Mouse (Mus musculus): Measurements from ENCODE around the gene Wfdc6b. TPM values are rescaled to one million over a fixed set of nuclear protein-coding genes. Genes with fewer than 3 reads are reported as not detected.

Wfdc6b gene
- polyA plus RNA-seq (2012; rRNA removed), result not detected in 2 replicates

GRCm38 (mm10) chr2:164613471-164613870 lies at the start of gene Wfdc6b, which contains the start of gene Wfdc8:
Gene Wfdc6b, plus strand, starts transcription at chr2:164613522.
Gene Wfdc8, minus strand, starts transcription at chr2:164613626.

GRCm38 (mm10) chr2:164573359-164573758 lies 40.0 kb upstream of the Wfdc6b start, which contains the start of gene Spint3:
Gene Spint3, minus strand, starts transcription at chr2:164573459.

GRCm38 (mm10) chr2:164585025-164585725 lies 28.1 kb upstream of the Wfdc6b start, which contains the start of gene Wfdc6a:
Gene Wfdc6a, minus strand, starts transcription at chr2:164585447.

GRCm38 (mm10) chr2:164593494-164593893 lies 19.8 kb upstream of the Wfdc6b start, which contains the start of gene Eppin:
Gene Eppin, minus strand, starts transcription at chr2:164593594.

GRCm38 (mm10) chr2:164638696-164639095 lies 25.4 kb downstream of the Wfdc6b start, which contains the start of gene Wfdc16:
Gene Wfdc16, minus strand, starts transcription at chr2:164638796.

GRCm38 (mm10) chr2:164655858-164656257 lies 42.5 kb downstream of the Wfdc6b start, which contains the start of gene Wfdc10:
Gene Wfdc10, plus strand, starts transcription at chr2:164656046.

GRCm38 (mm10) chr2:164656483-164656882 lies 43.2 kb downstream of the Wfdc6b start, which contains the start of gene Wfdc9:
Gene Wfdc9, minus strand, starts transcription at chr2:164656583.

Other genes with a start within 250 kb of the Wfdc6b start
- 0.68 and 1.5 TPM in 2 replicates for gene Slpi, start 224.4 kb upstream of the Wfdc6b start, polyA plus RNA-seq (2012; rRNA removed)
- 0.07 and 0.17 TPM in 2 replicates for gene Rbpjl, start 210.4 kb upstream of the Wfdc6b start, polyA plus RNA-seq (2012; rRNA removed)
- 2.9 and 14.2 TPM in 2 replicates for gene Matn4, start 208.4 kb upstream of the Wfdc6b start, polyA plus RNA-seq (2012; rRNA removed)
- 7.6 and 10.2 TPM in 2 replicates for gene Sdc4, start 169.6 kb upstream of the Wfdc6b start, polyA plus RNA-seq (2012; rRNA removed)
- gene Sys1, start 156.6 kb upstream of the Wfdc6b start, polyA plus RNA-seq (2012; rRNA removed), result 38.9 and 39.1 TPM in 2 replicates
- 6.1 and 9.4 TPM in 2 replicates for gene Gm20458, start 152.6 kb upstream of the Wfdc6b start, polyA plus RNA-seq (2012; rRNA removed)
- gene Trp53tg5, start 139.8 kb upstream of the Wfdc6b start, polyA plus RNA-seq (2012; rRNA removed), result not detected in 2 replicates
- 3.9 and 4.5 TPM in 2 replicates for gene Dbndd2, start 127.4 kb upstream of the Wfdc6b start, polyA plus RNA-seq (2012; rRNA removed)
- gene Pigt, start 116.0 kb upstream of the Wfdc6b start, polyA plus RNA-seq (2012; rRNA removed), result 46.1 and 59.7 TPM in 2 replicates
- 20.7 and 21.6 TPM in 2 replicates for gene Wfdc2, start 51.1 kb upstream of the Wfdc6b start, polyA plus RNA-seq (2012; rRNA removed)
- gene Spint3, start 40.1 kb upstream of the Wfdc6b start, polyA plus RNA-seq (2012; rRNA removed), result not detected in 2 replicates
- 0.06 TPM in 1 of 2 replicates, not detected in the other for gene Wfdc6a, start 28.1 kb upstream of the Wfdc6b start, polyA plus RNA-seq (2012; rRNA removed)
- gene Eppin, start 19.9 kb upstream of the Wfdc6b start, polyA plus RNA-seq (2012; rRNA removed), result 0.09 TPM in 1 of 2 replicates, not detected in the other
- not detected in 2 replicates for gene Wfdc8, start 104 bp downstream of the Wfdc6b start, polyA plus RNA-seq (2012; rRNA removed)
- not detected in 2 replicates for gene Wfdc16, start 25.3 kb downstream of the Wfdc6b start, polyA plus RNA-seq (2012; rRNA removed)
- 0.30 and 0.42 TPM in 2 replicates for gene Wfdc10, start 42.5 kb downstream of the Wfdc6b start, polyA plus RNA-seq (2012; rRNA removed)
- gene Wfdc9, start 43.1 kb downstream of the Wfdc6b start, polyA plus RNA-seq (2012; rRNA removed), result not detected in 2 replicates
- not detected in 2 replicates for gene Wfdc11, start 60.6 kb downstream of the Wfdc6b start, polyA plus RNA-seq (2012; rRNA removed)
- 0.06 and 0.20 TPM in 2 replicates for gene Wfdc13, start 71.6 kb downstream of the Wfdc6b start, polyA plus RNA-seq (2012; rRNA removed)
- gene Spint4, start 85.0 kb downstream of the Wfdc6b start, polyA plus RNA-seq (2012; rRNA removed), result not detected in 2 replicates
- not detected in 2 replicates for gene Spint5, start 101.8 kb downstream of the Wfdc6b start, polyA plus RNA-seq (2012; rRNA removed)
- gene Wfdc3, start 132.4 kb downstream of the Wfdc6b start, polyA plus RNA-seq (2012; rRNA removed), result 0.35 and 0.89 TPM in 2 replicates
- 62.3 and 91.0 TPM in 2 replicates for gene Dnttip1, start 132.5 kb downstream of the Wfdc6b start, polyA plus RNA-seq (2012; rRNA removed)
- gene Ube2c, start 156.4 kb downstream of the Wfdc6b start, polyA plus RNA-seq (2012; rRNA removed), result 340 and 341 TPM in 2 replicates
- gene Tnnc2, start 166.4 kb downstream of the Wfdc6b start, polyA plus RNA-seq (2012; rRNA removed), result 1.6 and 29.6 TPM in 2 replicates
- gene Snx21, start 172.3 kb downstream of the Wfdc6b start, polyA plus RNA-seq (2012; rRNA removed), result 9.0 and 10.5 TPM in 2 replicates
- gene Acot8, start 191.4 kb downstream of the Wfdc6b start, polyA plus RNA-seq (2012; rRNA removed), result 19.5 and 26.6 TPM in 2 replicates
- 4.5 and 6.2 TPM in 2 replicates for gene Zswim3, start 191.6 kb downstream of the Wfdc6b start, polyA plus RNA-seq (2012; rRNA removed)
- 6.0 and 9.0 TPM in 2 replicates for gene Zswim1, start 209.2 kb downstream of the Wfdc6b start, polyA plus RNA-seq (2012; rRNA removed)
- gene Spata25, start 215.0 kb downstream of the Wfdc6b start, polyA plus RNA-seq (2012; rRNA removed), result 0.35 TPM in 1 of 2 replicates, not detected in the other
- gene Ctsa, start 219.4 kb downstream of the Wfdc6b start, polyA plus RNA-seq (2012; rRNA removed), result 69.6 and 100 TPM in 2 replicates
- gene Neurl2, start 219.9 kb downstream of the Wfdc6b start, polyA plus RNA-seq (2012; rRNA removed), result 5.9 and 6.0 TPM in 2 replicates
- gene Pltp, start 244.2 kb downstream of the Wfdc6b start, polyA plus RNA-seq (2012; rRNA removed), result 42.5 and 58.0 TPM in 2 replicates

Data from central nervous system, embryonic 11.5 days (tissue).